Mouse (Mus musculus) cerebellum, adult 2 months (tissue): Measurements from ENCODE around the gene Plxdc2.

Source experiments
- CTCF ChIP-seq: fragments of 200-500 bp; IDR thresholded peaks from 2 replicates; pipeline ENCODE4 v1.5.1; 2011; ENCODE audit warnings: low read depth, mild to moderate bottlenecking, control low read depth, low read length, moderate library complexity, borderline replicate concordance; ENCODE audit not compliant: insufficient read depth
- POLR2A ChIP-seq: fragments of 200-500 bp; IDR thresholded peaks from 2 replicates; pipeline ENCODE4 v1.6.1; 2011; ENCODE audit warnings: low read length, control low read depth, borderline replicate concordance; ENCODE audit not compliant: insufficient read depth

GRCm38 (mm10) chr2:16651713-16652112 lies 295.6 kb downstream of the Plxdc2 start:
- no peak for TF ChIP-seq POLR2A
- no peak for TF ChIP-seq CTCF
